Mouse (Mus musculus) thymus, adult 2 months (tissue): ENCODE data around the gene Srgap2.

Source experiments
- CTCF ChIP-seq: fragments of 200-500 bp; IDR thresholded peaks from 2 replicates; pipeline ENCODE4 v1.5.1; 2012; ENCODE audit warnings: mild to moderate bottlenecking, control low read depth, low read length, moderate library complexity, borderline replicate concordance; ENCODE audit not compliant: control insufficient read depth, poor library complexity, insufficient read depth; ENCODE audit errors: extremely low read depth
- POLR2A ChIP-seq: fragments of 200-500 bp; IDR thresholded peaks from 2 replicates; pipeline ENCODE4 v1.6.1; 2012; ENCODE audit warnings: mild to moderate bottlenecking, low read length, control low read depth, moderate library complexity; ENCODE audit not compliant: control insufficient read depth, poor library complexity, insufficient read depth; ENCODE audit errors: extremely low read depth

DNA sequence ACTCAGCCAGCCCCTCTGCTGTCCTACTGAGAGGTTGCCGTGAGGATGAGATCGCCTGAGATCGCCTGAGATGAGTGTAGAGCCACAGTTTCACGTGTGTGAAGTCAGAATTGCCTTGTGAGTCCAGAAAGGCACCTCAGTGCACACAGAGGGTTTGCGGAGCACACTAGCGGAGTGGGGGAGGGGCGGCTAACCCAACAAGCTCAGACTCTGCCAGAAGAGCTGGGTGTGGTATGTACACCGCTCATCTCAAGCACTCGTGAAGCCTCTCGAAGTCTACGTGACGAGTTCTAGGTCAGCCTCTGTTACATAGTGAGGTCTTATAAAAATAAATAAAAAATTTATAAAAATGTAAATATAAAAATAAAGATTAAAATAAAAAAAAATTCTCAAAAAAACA is 263.2 kb downstream of the Srgap2 start:
- TF ChIP-seq CTCF = no peak
- TF ChIP-seq POLR2A = no peak
